ENCODE assay signal across 34 mouse cellular contexts in the genomic region with DNA sequence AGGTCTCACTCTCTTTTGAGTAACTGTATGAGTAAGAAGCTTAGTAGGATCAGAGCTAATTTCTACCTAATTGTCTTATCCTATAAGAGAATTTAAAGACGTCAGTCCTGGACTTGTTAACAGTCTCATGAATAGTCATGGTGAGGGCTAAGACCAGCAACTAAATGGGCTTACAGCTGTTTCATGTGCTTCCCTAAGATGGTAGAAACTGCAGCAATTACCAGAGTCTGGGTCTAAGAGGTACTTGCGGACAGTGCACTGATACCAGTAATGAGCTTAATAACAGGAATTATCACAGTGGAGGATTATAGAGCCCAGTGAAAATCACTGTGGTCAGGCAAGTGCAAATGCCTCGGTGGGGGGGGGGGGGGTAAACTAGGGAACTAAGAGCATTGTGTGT. TPM values are rescaled to one million over a fixed set of nuclear protein-coding genes. Genes with fewer than 3 reads are reported as not detected.
A peak's percentile ranks its signal among the peaks of the same experiment; 100 is the strongest.
DNase-seq lines count a peak whose midpoint lies in the region; ATAC-seq and TF ChIP-seq lines count a peak whose summit lies in the region.
"Had no signal": no experiment of that assay in that cellular context is flagged by ENCODE, and none has a peak within 500 bp of the region (broad histone marks: within the 10 kb centered on the region; RNA-seq: fewer than 3 reads in every experiment).

No protein-coding gene starts in this region.

- no peak overlapping the region for H3K27ac ChIP-seq in forebrain, embryonic 13.5 days
- no peak overlapping the region for H3K27ac ChIP-seq in forebrain, embryonic 16.5 days (ENCODE audit: low read length)
- H3K27ac ChIP-seq in midbrain, embryonic 13.5 days: no peak overlapping the region
- no peak overlapping the region for H3K27ac ChIP-seq in midbrain, postnatal 0 days (ENCODE audit: low read depth, low read length)
- no peak overlapping the region for H3K27ac ChIP-seq in heart, embryonic 10.5 days
- H3K27ac ChIP-seq: embryonic facial prominence, embryonic 10.5 days; embryonic facial prominence, embryonic 13.5 days; hindbrain, embryonic 12.5 days; hindbrain, embryonic 15.5 days; intestine, embryonic 15.5 days had no signal

- WGBS in forebrain, embryonic 13.5 days: 16% methylated on average over 3 of the region's 3 CpGs
- 14% methylated on average over 3 of the region's 3 CpGs for WGBS in forebrain, embryonic 16.5 days
- 45% methylated on average over 3 of the region's 3 CpGs for WGBS in midbrain, embryonic 13.5 days
- WGBS in midbrain, postnatal 0 days: 49% methylated on average over 3 of the region's 3 CpGs
- 68% methylated on average over 3 of the region's 3 CpGs for WGBS in heart, embryonic 10.5 days

- no peak overlapping the region for H3K9ac ChIP-seq in forebrain, embryonic 13.5 days
- no peak overlapping the region for H3K9ac ChIP-seq in forebrain, embryonic 16.5 days (replicated peaks; ENCODE audit: low read depth, low read length)
- H3K9ac ChIP-seq in midbrain, embryonic 13.5 days (replicated peaks): no peak overlapping the region
- H3K9ac ChIP-seq in midbrain, postnatal 0 days (replicated peaks; ENCODE audit: low read length, poor library complexity, severe bottlenecking): no peak overlapping the region
- H3K9ac ChIP-seq: embryonic facial prominence, embryonic 13.5 days; hindbrain, embryonic 12.5 days; hindbrain, embryonic 15.5 days; intestine, embryonic 15.5 days had no signal

- no peak overlapping the region for H3K4me3 ChIP-seq in forebrain, embryonic 13.5 days
- no peak overlapping the region for H3K4me3 ChIP-seq in forebrain, embryonic 16.5 days (replicated peaks; ENCODE audit: low read length)
- H3K4me3 ChIP-seq in midbrain, embryonic 13.5 days (replicated peaks): no peak overlapping the region
- H3K4me3 ChIP-seq in midbrain, postnatal 0 days (ENCODE audit: low read depth, low read length): no peak overlapping the region
- H3K4me3 ChIP-seq in heart, embryonic 10.5 days: no peak overlapping the region
- H3K4me3 ChIP-seq: embryonic facial prominence, embryonic 10.5 days; embryonic facial prominence, embryonic 13.5 days; hindbrain, embryonic 12.5 days; hindbrain, embryonic 15.5 days; intestine, embryonic 15.5 days had no signal

- peak; percentile 59; the same call in 1 of the 2 replicates for ATAC-seq in forebrain, embryonic 13.5 days
- ATAC-seq in forebrain, embryonic 16.5 days: no peak
- ATAC-seq in midbrain, embryonic 13.5 days: 0 out of 2 replicates have a peak, but pooled peaks have one; percentile 17
- no peak for ATAC-seq in midbrain, postnatal 0 days (ENCODE audit: low FRiP score)
- ATAC-seq: CD4-positive, CD25-positive, alpha-beta regulatory T cell, adult 4 months; intestine, embryonic 15.5 days had no signal

- no peaks in the 10 kb centered on the region for H3K4me1 ChIP-seq in forebrain, embryonic 13.5 days
- no peaks in the 10 kb centered on the region for H3K4me1 ChIP-seq in forebrain, embryonic 16.5 days (replicated peaks; ENCODE audit: control insufficient read depth, insufficient read depth, low read length)
- H3K4me1 ChIP-seq in midbrain, embryonic 13.5 days (replicated peaks): no peaks in the 10 kb centered on the region
- no peaks in the 10 kb centered on the region for H3K4me1 ChIP-seq in midbrain, postnatal 0 days (ENCODE audit: insufficient read depth, low read length)
- no peaks in the 10 kb centered on the region for H3K4me1 ChIP-seq in heart, embryonic 10.5 days
- H3K4me1 ChIP-seq: embryonic facial prominence, embryonic 10.5 days; embryonic facial prominence, embryonic 13.5 days; hindbrain, embryonic 12.5 days; hindbrain, embryonic 15.5 days; intestine, embryonic 15.5 days had no signal

- H3K9me3 ChIP-seq in forebrain, embryonic 13.5 days (replicated peaks): no peaks in the 10 kb centered on the region
- H3K9me3 ChIP-seq in forebrain, embryonic 16.5 days (ENCODE audit: control insufficient read depth, low read length): no peaks in the 10 kb centered on the region
- H3K9me3 ChIP-seq in midbrain, embryonic 13.5 days: no peaks in the 10 kb centered on the region
- no peaks in the 10 kb centered on the region for H3K9me3 ChIP-seq in midbrain, postnatal 0 days (ENCODE audit: low read length)
- no peaks in the 10 kb centered on the region for H3K9me3 ChIP-seq in heart, embryonic 10.5 days
- H3K9me3 ChIP-seq: embryonic facial prominence, embryonic 10.5 days; embryonic facial prominence, embryonic 13.5 days; hindbrain, embryonic 12.5 days; hindbrain, embryonic 15.5 days; intestine, embryonic 15.5 days had no signal

- H3K4me2 ChIP-seq in forebrain, embryonic 13.5 days: no peak overlapping the region
- no peak overlapping the region for H3K4me2 ChIP-seq in forebrain, embryonic 16.5 days (ENCODE audit: low read length)
- no peak overlapping the region for H3K4me2 ChIP-seq in midbrain, embryonic 13.5 days (replicated peaks)
- no peak overlapping the region for H3K4me2 ChIP-seq in midbrain, postnatal 0 days (ENCODE audit: low read depth, low read length, poor library complexity, severe bottlenecking)
- H3K4me2 ChIP-seq: embryonic facial prominence, embryonic 13.5 days; heart, embryonic 11.5 days; hindbrain, embryonic 12.5 days; hindbrain, embryonic 15.5 days; intestine, embryonic 15.5 days had no signal

- no peaks in the 10 kb centered on the region for H3K27me3 ChIP-seq in forebrain, embryonic 13.5 days
- H3K27me3 ChIP-seq in forebrain, embryonic 16.5 days (replicated peaks; ENCODE audit: control insufficient read depth, insufficient read depth, low read length): no peaks in the 10 kb centered on the region
- no peaks in the 10 kb centered on the region for H3K27me3 ChIP-seq in midbrain, embryonic 13.5 days
- no peaks in the 10 kb centered on the region for H3K27me3 ChIP-seq in midbrain, postnatal 0 days (ENCODE audit: insufficient read depth, low read length)
- H3K27me3 ChIP-seq in heart, embryonic 10.5 days (ENCODE audit: insufficient read depth, poor library complexity, severe bottlenecking): no peaks in the 10 kb centered on the region
- H3K27me3 ChIP-seq: embryonic facial prominence, embryonic 13.5 days; hindbrain, embryonic 12.5 days; hindbrain, embryonic 15.5 days; intestine, embryonic 15.5 days had no signal

- no peak for DNase-seq in midbrain, postnatal 0 days (ENCODE audit: low spot score)
- peak; percentile 12 for DNase-seq in retina, embryonic 14.5 days (ENCODE audit: low spot score)
- DNase-seq in heart, embryonic 10.5 days (ENCODE audit: low spot score): no peak
- no peak for DNase-seq in heart, adult 8-10 months (ENCODE audit: low spot score)
- DNase-seq: adrenal gland, adult 2 months; adrenal gland, postnatal 14 days; cerebellum, adult 11-12 months; cerebellum, adult 8-10 months; cerebellum, postnatal 10 days; cerebellum, postnatal 36 days; embryo, embryonic 11 days; gastrocnemius, postnatal 25 days; heart, adult 18-20 months; kidney, adult 11 months had no signal

- TF ChIP-seq CTCF in midbrain, postnatal 0 days (IDR thresholded peaks at IDR 0.05): no peak

- H3K36me3 ChIP-seq in forebrain, embryonic 13.5 days (ENCODE audit: poor library complexity, severe bottlenecking): no peaks in the 10 kb centered on the region
- H3K36me3 ChIP-seq in forebrain, embryonic 16.5 days (ENCODE audit: control insufficient read depth, insufficient read depth): no peaks in the 10 kb centered on the region
- H3K36me3 ChIP-seq in midbrain, embryonic 13.5 days: no peaks in the 10 kb centered on the region
- H3K36me3 ChIP-seq in midbrain, postnatal 0 days (ENCODE audit: insufficient read depth, low read length): no peaks in the 10 kb centered on the region
- no peaks in the 10 kb centered on the region for H3K36me3 ChIP-seq in heart, embryonic 10.5 days
- H3K36me3 ChIP-seq: embryonic facial prominence, embryonic 10.5 days; embryonic facial prominence, embryonic 13.5 days; hindbrain, embryonic 12.5 days; hindbrain, embryonic 15.5 days; intestine, embryonic 15.5 days had no signal

RNA-seq across cellular contexts. Expression of gene Olfr424, which starts 0.7 kb away (rescaled TPM):
- not detected in 2 replicates for polyA plus RNA-seq in forebrain, embryonic 13.5 days (2015; fragmentation: Nextera tagmentation; extraction: Ambion mirVana)
- polyA plus RNA-seq in forebrain, embryonic 16.5 days (2015; fragmentation: Nextera tagmentation; extraction: Ambion mirVana): not detected in 2 replicates
- not detected in 2 replicates for polyA plus RNA-seq in midbrain, embryonic 13.5 days (2015; fragmentation: Nextera tagmentation; extraction: Ambion mirVana)
- total RNA-seq in midbrain, postnatal 0 days (2014; rRNA removed): not detected in 2 replicates
- polyA plus RNA-seq in midbrain, postnatal 0 days (2015; fragmentation: Nextera tagmentation; extraction: Ambion mirVana): not detected in 2 replicates
- polyA plus RNA-seq in heart, embryonic 10.5 days (2016; fragmentation: Nextera tagmentation; extraction: Ambion mirVana): not detected in 2 replicates
- total RNA-seq in heart, adult 8-10 months (2022): not detected
- total RNA-seq: adrenal gland, adult 2 months; adrenal gland, postnatal 14 days; adrenal gland, postnatal 4 days; gastrocnemius, adult 8-10 months; gastrocnemius, postnatal 25 days; heart, adult 18-20 months; heart, postnatal 25 days; hematopoietic stem cell, adult 5-6 weeks; MEL had no signal
- polyA plus RNA-seq: adrenal gland, adult 2 months; C2C12; CD4-positive, CD25-positive, alpha-beta regulatory T cell, adult 4 months; cortical plate, adult 2 months; embryonic facial prominence, embryonic 10.5 days; embryonic facial prominence, embryonic 13.5 days; gonadal fat pad, adult 2 months; heart, embryonic 11.5 days; heart, embryonic 14.5 days; heart, postnatal 0 days; hindbrain, embryonic 12.5 days; hindbrain, embryonic 15.5 days; intestine, embryonic 15.5 days had no signal

RNA-seq across cellular contexts. Expression of gene Olfr231, which starts 11.0 kb away (rescaled TPM):
- not detected in 2 replicates for polyA plus RNA-seq in forebrain, embryonic 13.5 days (2015; fragmentation: Nextera tagmentation; extraction: Ambion mirVana)
- not detected in 2 replicates for polyA plus RNA-seq in forebrain, embryonic 16.5 days (2015; fragmentation: Nextera tagmentation; extraction: Ambion mirVana)
- not detected in 2 replicates for polyA plus RNA-seq in midbrain, embryonic 13.5 days (2015; fragmentation: Nextera tagmentation; extraction: Ambion mirVana)
- total RNA-seq in midbrain, postnatal 0 days (2014; rRNA removed): not detected in 2 replicates
- not detected in 2 replicates for polyA plus RNA-seq in midbrain, postnatal 0 days (2015; fragmentation: Nextera tagmentation; extraction: Ambion mirVana)
- polyA plus RNA-seq in heart, embryonic 10.5 days (2016; fragmentation: Nextera tagmentation; extraction: Ambion mirVana): not detected in 2 replicates
- not detected for total RNA-seq in heart, adult 8-10 months (2022)
- total RNA-seq: adrenal gland, adult 2 months; adrenal gland, postnatal 14 days; adrenal gland, postnatal 4 days; gastrocnemius, adult 8-10 months; gastrocnemius, postnatal 25 days; heart, adult 18-20 months; heart, postnatal 25 days; hematopoietic stem cell, adult 5-6 weeks; MEL had no signal
- polyA plus RNA-seq: adrenal gland, adult 2 months; C2C12; CD4-positive, CD25-positive, alpha-beta regulatory T cell, adult 4 months; cortical plate, adult 2 months; gonadal fat pad, adult 2 months; heart, embryonic 11.5 days; heart, embryonic 14.5 days; heart, postnatal 0 days; hindbrain, embryonic 12.5 days; hindbrain, embryonic 15.5 days; intestine, embryonic 15.5 days had no signal

RNA-seq across cellular contexts. Expression of gene Olfr420, which starts 23.4 kb away (rescaled TPM):
- polyA plus RNA-seq in forebrain, embryonic 13.5 days (2015; fragmentation: Nextera tagmentation; extraction: Ambion mirVana): 0.04 TPM in 1 of 2 replicates, not detected in the other
- polyA plus RNA-seq in forebrain, embryonic 16.5 days (2015; fragmentation: Nextera tagmentation; extraction: Ambion mirVana): not detected in 2 replicates
- not detected in 2 replicates for polyA plus RNA-seq in midbrain, embryonic 13.5 days (2015; fragmentation: Nextera tagmentation; extraction: Ambion mirVana)
- not detected in 2 replicates for total RNA-seq in midbrain, postnatal 0 days (2014; rRNA removed)
- polyA plus RNA-seq in midbrain, postnatal 0 days (2015; fragmentation: Nextera tagmentation; extraction: Ambion mirVana): not detected in 2 replicates
- 0.09 TPM in 1 of 2 replicates, not detected in the other for polyA plus RNA-seq in heart, embryonic 10.5 days (2016; fragmentation: Nextera tagmentation; extraction: Ambion mirVana)
- not detected for total RNA-seq in heart, adult 8-10 months (2022)
- total RNA-seq: adrenal gland, adult 2 months; adrenal gland, postnatal 14 days; adrenal gland, postnatal 4 days; gastrocnemius, adult 8-10 months; gastrocnemius, postnatal 25 days; heart, adult 18-20 months; heart, postnatal 25 days; hematopoietic stem cell, adult 5-6 weeks; MEL had no signal
- polyA plus RNA-seq: adrenal gland, adult 2 months; C2C12; CD4-positive, CD25-positive, alpha-beta regulatory T cell, adult 4 months; cortical plate, adult 2 months; embryonic facial prominence, embryonic 13.5 days; gonadal fat pad, adult 2 months; heart, embryonic 14.5 days; heart, postnatal 0 days; hindbrain, embryonic 12.5 days; hindbrain, embryonic 15.5 days; intestine, embryonic 15.5 days had no signal

RNA-seq across cellular contexts. Expression of gene Olfr427, which starts 35.3 kb away (rescaled TPM):
- not detected in 2 replicates for polyA plus RNA-seq in forebrain, embryonic 13.5 days (2015; fragmentation: Nextera tagmentation; extraction: Ambion mirVana)
- polyA plus RNA-seq in forebrain, embryonic 16.5 days (2015; fragmentation: Nextera tagmentation; extraction: Ambion mirVana): not detected in 2 replicates
- polyA plus RNA-seq in midbrain, embryonic 13.5 days (2015; fragmentation: Nextera tagmentation; extraction: Ambion mirVana): not detected in 2 replicates
- total RNA-seq in midbrain, postnatal 0 days (2014; rRNA removed): not detected in 2 replicates
- not detected in 2 replicates for polyA plus RNA-seq in midbrain, postnatal 0 days (2015; fragmentation: Nextera tagmentation; extraction: Ambion mirVana)
- not detected in 2 replicates for polyA plus RNA-seq in heart, embryonic 10.5 days (2016; fragmentation: Nextera tagmentation; extraction: Ambion mirVana)
- total RNA-seq in heart, adult 8-10 months (2022): not detected
- total RNA-seq: adrenal gland, adult 2 months; adrenal gland, postnatal 14 days; adrenal gland, postnatal 4 days; gastrocnemius, adult 8-10 months; gastrocnemius, postnatal 25 days; heart, adult 18-20 months; heart, postnatal 25 days; hematopoietic stem cell, adult 5-6 weeks; MEL had no signal
- polyA plus RNA-seq: adrenal gland, adult 2 months; C2C12; CD4-positive, CD25-positive, alpha-beta regulatory T cell, adult 4 months; cortical plate, adult 2 months; embryonic facial prominence, embryonic 10.5 days; embryonic facial prominence, embryonic 13.5 days; gonadal fat pad, adult 2 months; heart, embryonic 11.5 days; heart, embryonic 14.5 days; heart, postnatal 0 days; hindbrain, embryonic 12.5 days; hindbrain, embryonic 15.5 days; intestine, embryonic 15.5 days had no signal

RNA-seq across cellular contexts. Expression of gene Spta1, which starts 40.6 kb away (rescaled TPM):
- 0.13 and 0.21 TPM in 2 replicates for polyA plus RNA-seq in forebrain, embryonic 13.5 days (2015; fragmentation: Nextera tagmentation; extraction: Ambion mirVana)
- polyA plus RNA-seq in forebrain, embryonic 16.5 days (2015; fragmentation: Nextera tagmentation; extraction: Ambion mirVana): 0.13 and 0.16 TPM in 2 replicates
- polyA plus RNA-seq in midbrain, embryonic 13.5 days (2015; fragmentation: Nextera tagmentation; extraction: Ambion mirVana): 0.12 TPM in 2 replicates
- 0.16 and 0.19 TPM in 2 replicates for total RNA-seq in midbrain, postnatal 0 days (2014; rRNA removed)
- 0.04 TPM in 1 of 2 replicates, not detected in the other for polyA plus RNA-seq in midbrain, postnatal 0 days (2015; fragmentation: Nextera tagmentation; extraction: Ambion mirVana)
- 3.8 and 6.7 TPM in 2 replicates for polyA plus RNA-seq in heart, embryonic 10.5 days (2016; fragmentation: Nextera tagmentation; extraction: Ambion mirVana)
- 10 to 100 TPM in 1 of 4 experiments, 1 to 10 TPM in 3; 8.1 to 10.7 (median 8.8) TPM for total RNA-seq in heart, adult 8-10 months (2022)
- polyA plus RNA-seq: C2C12; cortical plate, adult 2 months had no signal

Comparison
In these comparisons a context has a peak if more than half of its experiments do, and no peak if none do; other contexts are left out.
1. ATAC-seq: peak in forebrain, embryonic 13.5 days (single experiment) and midbrain, embryonic 13.5 days (single experiment); none in forebrain, embryonic 16.5 days (single experiment) and midbrain, postnatal 0 days (single experiment).